Mouse (Mus musculus): ENCODE measurements at regions not wholly inside any gene's neighbourhood (a gene's known extent, or its start where the extent isn't known, plus 50 kb on each side); places are given as distances from the start of the nearest gene placed in this dataset.

GRCm38 (mm10) chr1:67359824-67360223 is 237.0 kb downstream of the Cps1 start:
- DNase-seq = no peak

GRCm38 (mm10) chr1:67366038-67366437 is 243.2 kb downstream of the Cps1 start:
- DNase-seq = no peak

GRCm38 (mm10) chr1:67366485-67366884 is 243.7 kb downstream of the Cps1 start:
- DNase-seq = no peak

GRCm38 (mm10) chr1:67382366-67382765 is 259.5 kb downstream of the Cps1 start:
- no peak for DNase-seq

DNA sequence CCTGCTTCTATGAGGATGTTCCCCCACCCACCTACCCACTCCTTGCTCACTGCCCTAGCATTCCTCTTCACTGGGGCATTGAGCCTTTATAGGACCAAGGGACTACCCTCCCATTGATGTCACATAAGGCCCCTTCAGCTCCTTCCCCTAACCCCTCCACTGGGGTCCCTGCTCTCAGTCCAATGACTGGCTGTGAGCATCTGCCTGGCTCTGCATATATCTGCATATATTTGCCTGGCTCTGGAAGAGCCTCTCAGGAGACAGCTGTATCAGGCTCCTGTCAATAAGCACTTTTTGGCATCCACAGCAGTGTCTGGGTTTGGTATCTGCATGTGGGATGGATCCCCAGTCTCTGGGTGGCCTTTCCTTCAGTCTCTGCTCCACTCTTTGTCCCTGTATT is 262.6 kb downstream of the Cps1 start:
- DNase-seq = no peak

- DNase-seq = no peak
Measured at GRCm38 (mm10) chr1:67386877-67387276, 264.1 kb downstream of the Cps1 start.

DNA sequence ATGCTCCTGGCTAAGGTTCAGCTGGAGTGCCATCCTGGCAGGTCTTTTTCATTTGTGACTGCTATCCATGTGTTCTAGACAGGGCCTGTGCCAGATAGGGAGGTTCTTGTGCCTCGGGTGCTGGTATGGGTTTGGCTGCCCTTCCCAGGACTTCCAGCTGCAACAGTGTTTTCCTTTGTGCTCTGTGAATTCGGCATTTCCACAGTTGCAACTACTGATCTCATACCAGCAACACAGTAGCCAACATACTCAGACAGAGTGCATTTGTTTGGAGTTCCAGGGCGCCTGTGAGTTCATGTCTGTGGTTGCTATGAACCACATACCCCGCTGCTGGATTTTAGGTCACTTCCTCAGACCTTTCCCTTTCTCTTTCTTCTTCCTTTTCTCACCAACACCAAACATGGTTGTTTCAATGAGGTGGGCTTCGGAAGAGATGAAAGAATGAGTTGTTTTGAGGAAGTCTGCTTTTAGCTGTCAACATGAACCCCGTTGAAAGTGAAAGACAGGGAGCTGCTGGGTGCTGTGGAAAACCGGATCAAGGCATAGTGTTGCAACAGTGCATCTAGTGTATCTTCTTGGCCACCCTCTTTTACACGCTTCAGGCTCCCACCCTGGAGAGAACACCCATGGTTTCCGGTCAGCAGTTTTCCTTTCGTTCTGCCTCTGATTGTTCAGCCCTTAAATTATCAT is 275.1 kb downstream of the Cps1 start:
- peak in 1 of 2 experiments; percentile 7 for DNase-seq

GRCm38 (mm10) chr1:67409531-67409930 is 286.7 kb downstream of the Cps1 start:
- no peak for DNase-seq

DNA sequence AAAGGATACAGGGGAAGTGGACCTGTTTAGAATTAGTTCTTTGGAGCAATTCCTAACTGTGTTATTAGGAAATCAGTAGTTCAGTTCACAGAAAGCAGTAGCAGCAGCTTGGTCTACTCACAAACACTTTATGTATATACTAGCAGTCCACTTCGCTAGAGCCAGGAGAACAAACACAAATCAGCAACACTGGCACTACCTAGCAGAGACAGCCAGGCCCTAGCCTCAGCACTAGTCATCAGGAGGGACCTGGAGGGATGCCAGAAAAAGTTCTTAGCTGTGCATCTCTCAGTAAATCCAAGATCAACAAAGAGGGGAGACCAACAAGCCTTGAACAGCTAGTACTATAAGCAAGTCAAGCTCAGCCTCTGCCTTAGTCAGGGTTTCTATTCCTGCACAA is 294.4 kb downstream of the Cps1 start:
- no peak for DNase-seq

DNA sequence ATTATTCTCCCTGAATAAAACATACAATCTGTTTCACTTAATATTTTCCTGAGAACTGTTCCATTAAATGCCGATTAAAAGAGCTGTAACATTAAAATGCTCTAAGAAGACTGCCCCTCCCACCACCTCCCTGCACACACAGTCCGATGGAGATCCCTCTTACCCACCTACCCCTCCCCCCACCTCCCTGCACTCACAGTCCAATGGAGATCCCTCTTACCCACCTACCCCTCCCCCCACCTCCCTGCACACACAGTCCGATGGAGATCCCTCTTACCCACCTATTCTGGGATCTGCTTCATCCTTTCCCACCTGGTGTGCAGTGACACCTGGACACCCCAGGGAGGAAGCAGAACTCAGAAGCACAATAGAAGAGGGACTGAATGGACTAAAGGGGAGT is 305.6 kb downstream of the Cps1 start:
- DNase-seq = no peak

GRCm38 (mm10) chr1:67450831-67451230 is 328.0 kb downstream of the Cps1 start:
- no peak for DNase-seq

DNA sequence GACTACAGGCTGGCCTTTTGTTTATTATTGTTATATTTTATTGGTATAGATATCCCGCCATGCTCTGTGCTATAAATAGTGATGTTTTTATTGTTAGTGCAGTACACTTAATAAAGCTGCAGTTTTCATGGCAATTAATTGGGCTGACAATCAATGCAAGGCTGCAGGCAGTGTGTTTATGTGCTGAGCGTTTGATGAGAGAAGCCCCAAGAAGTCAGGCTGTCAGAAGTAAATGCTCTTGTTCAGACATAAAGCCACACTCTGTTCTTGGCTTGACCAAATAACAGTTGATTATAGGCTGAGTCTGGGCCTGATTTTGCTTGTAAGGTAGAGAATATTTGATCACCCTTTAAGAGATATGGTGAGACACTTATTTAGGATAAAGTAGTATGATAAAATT is 341.4 kb downstream of the Cps1 start:
- no peak for DNase-seq

- DNase-seq = no peak
Measured at GRCm38 (mm10) chr1:67465527-67465926, 342.7 kb downstream of the Cps1 start.

DNA sequence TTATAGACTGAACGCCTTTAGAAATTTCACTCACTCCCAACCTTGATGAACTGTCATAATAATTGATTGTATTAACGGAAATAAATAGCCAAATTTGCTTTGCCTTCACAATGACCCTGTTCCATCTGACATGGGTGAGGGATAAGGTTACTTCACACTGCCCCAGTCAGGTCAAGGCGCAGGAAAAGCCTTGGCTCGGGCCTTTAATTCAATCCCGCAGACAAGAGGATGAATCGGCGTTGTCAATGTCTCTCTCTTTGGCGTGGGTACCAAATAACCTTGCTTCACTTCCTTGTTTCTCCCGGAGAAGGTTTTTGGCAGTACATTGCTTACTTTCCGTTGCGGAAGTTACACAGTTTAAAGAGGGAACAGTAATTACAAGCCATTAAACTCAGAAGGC is 354.2 kb downstream of the Cps1 start:
- DNase-seq = no peak

DNA sequence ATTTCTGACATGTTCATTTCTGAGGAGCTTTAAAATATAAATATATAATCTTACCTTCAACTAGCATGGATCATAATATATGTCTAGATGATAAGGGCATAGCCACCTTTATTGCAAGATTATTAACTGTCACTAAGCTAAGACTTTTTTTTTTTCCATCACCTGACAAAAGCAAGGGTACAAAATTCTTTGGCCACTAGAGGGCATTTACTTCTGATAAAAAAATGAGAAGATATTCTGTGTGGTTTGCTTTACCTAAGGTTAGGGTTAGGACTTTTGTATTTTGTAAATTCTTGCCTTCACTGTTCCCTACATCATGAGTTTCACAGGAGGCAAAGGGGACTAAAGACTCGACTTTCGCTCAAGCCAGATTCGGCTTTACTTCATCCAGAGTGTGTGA is 355.1 kb downstream of the Cps1 start:
- no peak for DNase-seq

GRCm38 (mm10) chr1:67481974-67482373 is 359.1 kb downstream of the Cps1 start:
- DNase-seq = no peak

GRCm38 (mm10) chr1:67504140-67504539 is 381.3 kb downstream of the Cps1 start:
- no peak for DNase-seq

- DNase-seq = no peak
Measured at GRCm38 (mm10) chr1:67505746-67506145, 382.9 kb downstream of the Cps1 start.

- DNase-seq = no peak
Measured at GRCm38 (mm10) chr1:67518295-67518694, 395.5 kb downstream of the Cps1 start.

DNA sequence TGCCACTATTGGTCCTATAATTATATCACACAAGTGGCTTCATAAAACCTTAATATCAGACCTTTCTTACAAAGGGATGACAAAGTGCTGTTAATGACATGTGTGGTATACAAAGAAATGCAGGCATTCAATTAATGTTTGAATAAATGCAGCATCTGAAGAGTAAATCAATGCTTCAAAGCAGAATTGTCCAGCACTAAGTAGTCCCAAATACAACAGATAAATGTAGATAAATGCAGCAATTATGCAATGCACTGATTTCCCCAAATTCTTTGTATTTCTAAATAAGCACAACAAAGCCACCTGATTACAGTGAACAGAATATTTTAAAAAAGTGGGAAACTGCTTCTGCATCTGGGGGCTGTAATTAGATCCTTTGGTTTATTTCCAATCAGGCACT is 435.9 kb downstream of the Cps1 start:
- no peak for DNase-seq

GRCm38 (mm10) chr1:67559179-67559578 is 436.4 kb downstream of the Cps1 start:
- no peak for DNase-seq

DNA sequence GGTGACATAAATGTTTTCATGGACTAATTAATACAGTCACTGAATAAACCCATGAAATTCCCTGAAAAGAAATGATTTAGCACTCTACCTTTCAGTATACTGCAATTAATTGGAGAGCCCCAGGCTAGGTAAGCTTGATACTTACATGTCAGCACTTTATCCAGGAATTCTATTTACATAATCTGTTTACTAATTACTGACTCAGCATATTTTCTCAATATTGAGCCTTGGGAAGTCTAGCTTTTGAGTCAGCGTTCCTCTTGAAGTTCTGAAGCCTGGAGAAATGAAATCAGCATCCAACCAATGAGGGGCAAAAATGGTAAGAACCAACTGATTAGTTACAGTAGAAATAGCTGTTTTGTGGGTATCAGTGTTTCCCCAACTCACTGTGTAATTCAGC is 448.8 kb downstream of the Cps1 start:
- no peak for DNase-seq

GRCm38 (mm10) chr1:67579732-67580131 is 456.9 kb downstream of the Cps1 start:
- DNase-seq = no peak
